Mouse (Mus musculus) ES-E14 (cell line): ENCODE results near the gene Ndufb5. TPM values are rescaled to one million over a fixed set of nuclear protein-coding genes. Genes with fewer than 3 reads are reported as not detected.

Source experiments
- DNase-seq: peaks from one replicate; pipeline ENCODE4 v3.0.0-alpha.2; 2013; ENCODE audit warnings: low read depth, low spot score
- H3K27ac ChIP-seq: 2 replicates; pipeline ENCODE4 v1.5.1; 2012; ENCODE audit warnings: low read depth, mild to moderate bottlenecking, low read length, moderate library complexity, mixed read lengths; ENCODE audit not compliant: poor library complexity, insufficient read depth, severe bottlenecking
- H3K36me3 ChIP-seq: 2 replicates; pipeline ENCODE4 v1.6.1; 2012; ENCODE audit warnings: mild to moderate bottlenecking, low read length, moderate library complexity, mixed read lengths; ENCODE audit not compliant: control insufficient read depth, poor library complexity, insufficient read depth, severe bottlenecking
- H3K4me1 ChIP-seq, 2 experiments: fragments of 150-350 bp in 1 of 2; sonication (generic) in 1 of 2; 2 replicates each; pipeline ENCODE4 v1.6.1; 2012; ENCODE audit warnings: low read length in 2 of 2, mild to moderate bottlenecking in 1 of 2, mixed read lengths in 1 of 2; ENCODE audit not compliant: control insufficient read depth in 2 of 2, insufficient read depth in 2 of 2, poor library complexity in 1 of 2
- H3K4me3 ChIP-seq, 2 experiments: fragments of 150-350 bp in 1 of 2; sonication (generic) in 1 of 2; 2 replicates each; pipeline ENCODE4 v1.5.1; 2012; ENCODE audit warnings: low read length in 2 of 2, low read depth in 1 of 2, mild to moderate bottlenecking in 1 of 2, mixed read lengths in 1 of 2; ENCODE audit not compliant: insufficient read depth in 1 of 2, poor library complexity in 1 of 2, severe bottlenecking in 1 of 2
- H3K9ac ChIP-seq: 2 replicates; pipeline ENCODE4 v1.6.1; 2012; ENCODE audit warnings: low read depth, mild to moderate bottlenecking, low read length, mixed read lengths; ENCODE audit not compliant: poor library complexity, insufficient read depth, severe bottlenecking
- H3K9me3 ChIP-seq: fragments of 150-350 bp; sonication (generic); 2 replicates; pipeline ENCODE4 v1.6.1; 2012; ENCODE audit warnings: low read depth, mild to moderate bottlenecking, low read length; ENCODE audit not compliant: control insufficient read depth, insufficient read depth
- CHD2 ChIP-seq: IDR thresholded peaks from 2 replicates; pipeline ENCODE4 v1.6.1; 2014; ENCODE audit warnings: mild to moderate bottlenecking, low read depth, low read length, inconsistent platforms
- HCFC1 ChIP-seq: IDR thresholded peaks from 2 replicates; pipeline ENCODE4 v1.6.1; 2012; ENCODE audit warnings: low read length, inconsistent platforms, borderline replicate concordance; ENCODE audit not compliant: insufficient read depth
- MAFK ChIP-seq: IDR thresholded peaks from 2 replicates; pipeline ENCODE4 v1.6.1; 2014; ENCODE audit warnings: mild to moderate bottlenecking, low read depth, low read length, inconsistent platforms; ENCODE audit not compliant: insufficient read depth
- ZC3H11A ChIP-seq: IDR thresholded peaks from 2 replicates; pipeline ENCODE4 v1.6.1; 2012; ENCODE audit warnings: low read depth, mild to moderate bottlenecking, inconsistent platforms, low read length, borderline replicate concordance
- ZNF384 ChIP-seq: IDR thresholded peaks from 2 replicates; pipeline ENCODE4 v1.6.1; 2012; ENCODE audit warnings: low read depth, low read length, inconsistent platforms
- in situ Hi-C, 2 experiments: fragments of 600-800 bp; cut with MboI; formaldehyde crosslinking; loops; one replicate each; pipeline ENCODE4 v1.15.1; 2025; ENCODE audit warnings: low sequenced_read_pairs in 2 of 2, inconsistent platforms in 1 of 2; ENCODE audit not compliant: unreplicated experiment in 2 of 2
- total RNA-seq: library from RNA; depleted of rRNA; stranded (reverse); fragments of 300-350 nt; gene quantifications from 2 replicates; pipeline ENCODE4 v1.2.3, GENCODE M21; 2012

The Ndufb5 gene
- total RNA-seq, 1 experiment, result 199 TPM

DNA sequence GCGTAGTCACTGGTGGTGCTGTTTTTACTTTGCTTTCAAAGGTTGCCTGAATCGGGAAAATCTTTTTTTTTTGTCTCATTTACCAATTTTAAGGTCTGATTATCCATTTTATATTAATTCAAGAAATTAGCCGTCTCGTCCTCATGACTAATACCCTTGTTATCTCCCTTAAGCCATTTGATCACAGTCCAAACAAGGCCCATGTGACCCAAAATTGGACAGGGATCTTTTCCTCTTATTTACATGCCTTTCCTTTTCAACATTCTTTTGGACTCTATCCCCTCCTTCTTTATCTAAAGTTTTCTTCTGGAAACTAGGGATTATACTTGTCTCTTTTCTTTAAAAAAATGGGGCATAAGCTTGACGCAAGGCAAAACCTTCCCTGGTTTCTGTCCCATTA lies 44.9 kb upstream of the Ndufb5 start:
- H3K9me3 ChIP-seq, result no peaks in the 10 kb centered on the region
- H3K4me1 ChIP-seq, result peaks cover 0 to 4% of the 10 kb centered on the region in 2 experiments; a peak in 1 of 4 replicates
- in situ Hi-C loops, result no loop called here
- DNase-seq, result no peak
- no peaks in the 10 kb centered on the region for H3K36me3 ChIP-seq
- TF ChIP-seq HCFC1 (no peak), MAFK (no peak), ZNF384 (no peak), ZC3H11A (no peak), CHD2 (no peak)
- no peak overlapping the region for H3K4me3 ChIP-seq
- H3K9ac ChIP-seq, result no peak overlapping the region
- no peak overlapping the region for H3K27ac ChIP-seq

- H3K9ac ChIP-seq, result no peak overlapping the region
- no peak overlapping the region for H3K27ac ChIP-seq
- no peak overlapping the region for H3K4me3 ChIP-seq
- in situ Hi-C loops, result no loop called here
- no peaks in the 10 kb centered on the region for H3K36me3 ChIP-seq
- no peaks in the 10 kb centered on the region for H3K9me3 ChIP-seq
- H3K4me1 ChIP-seq, result peaks cover 0 to 4% of the 10 kb centered on the region in 2 experiments; a peak in 1 of 4 replicates
- DNase-seq, result no peak
- TF ChIP-seq MAFK, result no peak
- no peak for TF ChIP-seq HCFC1
- TF ChIP-seq CHD2, result no peak
- TF ChIP-seq ZC3H11A, result no peak
- TF ChIP-seq ZNF384, result no peak
These were observed 42.6 kb upstream of the Ndufb5 start for GRCm38 (mm10) chr3:32694211-32694610.

GRCm38 (mm10) chr3:32694737-32695582 lies 41.8 kb upstream of the Ndufb5 start:
- Histone ChIP-seq H3K9ac (no peak overlapping the region), H3K9me3 (no peaks in the 10 kb centered on the region), H3K4me3 (no peak overlapping the region), H3K4me1 (peaks cover 0 to 4% of the 10 kb centered on the region in 2 experiments; a peak in 1 of 4 replicates), H3K27ac (no peak overlapping the region), H3K36me3 (no peaks in the 10 kb centered on the region)
- TF ChIP-seq ZNF384, result no peak
- TF ChIP-seq HCFC1, result no peak
- TF ChIP-seq CHD2, result no peak
- TF ChIP-seq MAFK, result no peak
- TF ChIP-seq ZC3H11A, result no peak
- in situ Hi-C loops, result no loop called here
- DNase-seq, result no peak

GRCm38 (mm10) chr3:32695583-32695980 lies 41.2 kb upstream of the Ndufb5 start:
- no peak overlapping the region for H3K27ac ChIP-seq
- no peak for TF ChIP-seq CHD2
- no peak for TF ChIP-seq ZNF384
- TF ChIP-seq MAFK, result no peak
- no peak for TF ChIP-seq HCFC1
- TF ChIP-seq ZC3H11A, result no peak
- in situ Hi-C loops, result no loop called here
- no peaks in the 10 kb centered on the region for H3K36me3 ChIP-seq
- H3K4me1 ChIP-seq, result peaks cover 0 to 4% of the 10 kb centered on the region in 2 experiments; a peak in 1 of 4 replicates
- DNase-seq, result no peak
- no peaks in the 10 kb centered on the region for H3K9me3 ChIP-seq
- H3K9ac ChIP-seq, result no peak overlapping the region
- no peak overlapping the region for H3K4me3 ChIP-seq
